Mouse (Mus musculus) limb, embryonic 14.5 days (tissue): ENCODE results near the gene Adcy9. TPM values are rescaled to one million over a fixed set of nuclear protein-coding genes. Genes with fewer than 3 reads are reported as not detected.
A peak's percentile ranks its signal among the peaks of the same experiment; 100 is the strongest.

ENCODE experiments used
- ATAC-seq: fragments of 200-750 bp; cut with Nextera tagmentation; 2 replicates; pipeline ENCODE4 v1.8.0; 2017; ENCODE audit warnings: low read depth, moderate number of reproducible peaks, moderate TSS enrichment; ENCODE audit not compliant: low FRiP score
- DNase-seq: peaks from one replicate; pipeline ENCODE4 v3.0.0-alpha.2; 2015; ENCODE audit warnings: low spot score
- H3K27ac ChIP-seq: fragments of 300-500 bp; sonication (generic); replicated peaks from 2 replicates; pipeline ENCODE4 v1.5.1; 2014; ENCODE audit warnings: low read depth, mild to moderate bottlenecking, low read length, moderate library complexity, mixed read lengths
- H3K27me3 ChIP-seq: fragments of 300-500 bp; sonication (generic); 2 replicates; pipeline ENCODE4 v1.6.1; 2014; ENCODE audit warnings: low read length, mixed read lengths; ENCODE audit not compliant: control insufficient read depth, insufficient read depth
- H3K36me3 ChIP-seq: fragments of 300-500 bp; sonication (generic); 2 replicates; pipeline ENCODE4 v1.6.1; 2014; ENCODE audit warnings: mild to moderate bottlenecking, low read length, moderate library complexity, mixed read lengths; ENCODE audit not compliant: control insufficient read depth, insufficient read depth
- H3K4me1 ChIP-seq: fragments of 300-500 bp; sonication (generic); 2 replicates; pipeline ENCODE4 v1.6.1; 2014; ENCODE audit warnings: antibody characterized with exemption, low read length, mixed read lengths; ENCODE audit not compliant: control insufficient read depth, insufficient read depth
- H3K4me2 ChIP-seq: fragments of 300-500 bp; sonication (generic); replicated peaks from 2 replicates; pipeline ENCODE4 v1.6.1; 2014; ENCODE audit warnings: low read depth, mild to moderate bottlenecking, low read length, moderate library complexity; ENCODE audit not compliant: severe bottlenecking
- H3K4me3 ChIP-seq: fragments of 300-500 bp; sonication (generic); replicated peaks from 2 replicates; pipeline ENCODE4 v1.5.1; 2014; ENCODE audit warnings: low read length
- H3K9ac ChIP-seq: fragments of 300-500 bp; sonication (generic); 2 replicates; pipeline ENCODE4 v1.6.1; 2014; ENCODE audit warnings: mild to moderate bottlenecking, low read depth, low read length, moderate library complexity; ENCODE audit not compliant: severe bottlenecking
- H3K9me3 ChIP-seq: fragments of 300-500 bp; sonication (generic); 2 replicates; pipeline ENCODE4 v1.6.1; 2016; ENCODE audit warnings: low read length; ENCODE audit not compliant: control insufficient read depth
- POLR2A ChIP-seq: fragments of 200-500 bp; IDR thresholded peaks from 2 replicates; pipeline ENCODE4 v1.8.0; 2012; ENCODE audit warnings: inconsistent platforms, mild to moderate bottlenecking, moderate library complexity, borderline replicate concordance; ENCODE audit not compliant: insufficient read depth, insufficient read length; ENCODE audit errors: extremely low read depth
- WGBS: fragments of 180-500 bp; shearing (Covaris S2); extraction: QIAGEN DNeasy Blood & Tissue Kit; methylation state at CpG from one replicate; pipeline ENCODE4 v1.1.7; 2014; 5-methylcytosine and 5-hydroxymethylcytosine counted together
- polyA plus RNA-seq, 2 experiments: library from polyadenylated mRNA; depleted of rRNA in 1 of 2; stranded (reverse) in 1 of 2; unstranded in 1 of 2; fragments of >200 nt; fragmentation: Nextera tagmentation in 1 of 2; extraction: Ambion mirVana in 1 of 2; gene quantifications; 2 replicates each; pipeline versions ENCODE4 v1.2.1 to v1.2.3; 2012 to 2014

Adcy9 gene
- polyA plus RNA-seq, 2 experiments = 2.4 to 3.2 TPM

DNA sequence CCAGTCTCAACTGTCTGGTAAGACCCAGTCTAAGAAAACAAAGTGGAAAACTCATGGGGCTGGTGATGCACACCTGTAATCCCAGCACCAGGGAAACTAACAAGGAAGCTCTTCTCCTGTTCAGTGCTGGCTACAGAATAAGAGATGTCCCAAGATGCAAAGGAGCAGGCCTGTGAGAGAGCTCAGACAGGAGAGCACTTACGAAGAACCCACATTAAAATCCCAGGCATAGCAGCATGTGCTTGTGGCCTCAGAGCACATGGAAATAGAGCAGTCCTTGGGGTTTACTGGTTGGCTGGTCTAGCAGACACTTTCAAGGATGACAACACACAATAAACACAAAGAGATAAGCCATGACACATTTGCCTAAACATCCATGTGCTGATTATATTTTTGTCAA is 41.5 kb downstream of the Adcy9 start:
- Histone ChIP-seq H3K4me2 (no peak overlapping the region), H3K36me3 (no peaks in the 10 kb centered on the region), H3K9ac (no peak overlapping the region), H3K4me1 (0 out of 2 replicates have a peak, but pooled peaks cover 2% of the 10 kb centered on the region), H3K9me3 (no peaks in the 10 kb centered on the region), H3K27ac (no peak overlapping the region), H3K27me3 (no peaks in the 10 kb centered on the region), H3K4me3 (no peak overlapping the region)
- no peak for TF ChIP-seq POLR2A
- DNase-seq (no peak), ATAC-seq (no peak)
- 87% methylated on average over 1 of the region's 1 CpGs for WGBS

DNA sequence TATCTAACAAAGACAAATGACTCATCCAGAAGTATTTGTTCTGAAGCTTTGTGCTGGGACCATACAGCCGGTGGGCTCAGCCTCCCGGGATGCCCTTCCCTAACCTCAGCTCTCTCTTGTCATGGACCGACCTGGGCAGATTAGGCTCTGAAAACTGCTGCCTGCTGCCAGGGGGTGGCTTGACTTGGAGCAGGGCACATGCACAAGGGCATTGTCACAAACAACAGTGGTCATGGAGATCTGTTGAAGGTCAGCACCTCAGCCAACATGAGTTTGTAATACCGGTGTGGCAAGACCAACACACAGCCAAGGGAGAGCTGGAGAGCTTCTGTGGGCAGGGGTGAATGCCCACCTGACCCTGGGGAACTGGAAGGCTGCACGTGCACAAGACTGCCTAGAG is 42.7 kb downstream of the Adcy9 start:
- Histone ChIP-seq H3K4me2 (no peak overlapping the region), H3K9ac (no peak overlapping the region), H3K36me3 (no peaks in the 10 kb centered on the region), H3K9me3 (no peaks in the 10 kb centered on the region), H3K4me3 (no peak overlapping the region), H3K27me3 (no peaks in the 10 kb centered on the region), H3K4me1 (0 out of 2 replicates have a peak, but pooled peaks cover 2% of the 10 kb centered on the region), H3K27ac (no peak overlapping the region)
- 84% methylated on average over 5 of the region's 5 CpGs for WGBS
- no peak for TF ChIP-seq POLR2A
- ATAC-seq (no peak), DNase-seq (no peak)

DNA sequence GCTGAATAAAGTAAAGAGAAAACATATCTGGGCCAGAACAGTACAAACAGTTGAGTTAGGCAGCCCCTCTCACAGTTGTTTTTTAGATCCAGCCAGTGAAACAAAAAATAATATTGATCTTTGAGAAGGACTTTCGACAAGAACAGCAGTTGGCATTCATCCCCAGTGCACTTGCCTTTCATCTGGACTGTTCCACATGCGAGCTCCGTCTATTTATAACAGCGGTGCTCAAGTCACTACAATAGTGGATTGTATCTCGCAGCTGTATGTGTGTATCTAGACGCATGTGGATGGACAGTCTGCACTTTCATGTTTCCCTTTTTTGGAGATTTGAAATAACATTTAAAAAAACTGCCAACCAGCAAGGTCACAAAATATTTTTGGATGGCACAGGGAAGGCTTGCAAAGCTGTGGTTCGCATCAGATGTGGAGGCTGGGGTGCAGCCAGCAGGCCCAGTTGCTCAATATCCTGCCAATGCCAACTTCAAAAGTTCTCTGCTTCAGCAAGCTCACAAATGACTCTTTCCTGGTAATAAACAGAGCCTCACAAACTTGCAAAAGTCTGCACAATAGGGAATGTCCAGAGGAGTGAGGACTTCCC is 45.4 kb downstream of the Adcy9 start:
- Histone ChIP-seq H3K36me3 (no peaks in the 10 kb centered on the region), H3K9me3 (no peaks in the 10 kb centered on the region), H3K4me3 (no peak overlapping the region), H3K4me1 (0 out of 2 replicates have a peak, but pooled peaks cover 2% of the 10 kb centered on the region), H3K4me2 (no peak overlapping the region), H3K27ac (no peak overlapping the region), H3K9ac (no peak overlapping the region), H3K27me3 (no peaks in the 10 kb centered on the region)
- ATAC-seq (no peak), DNase-seq (peak; percentile 7)
- TF ChIP-seq POLR2A = no peak
- WGBS = 76% methylated on average over 7 of the region's 7 CpGs

DNA sequence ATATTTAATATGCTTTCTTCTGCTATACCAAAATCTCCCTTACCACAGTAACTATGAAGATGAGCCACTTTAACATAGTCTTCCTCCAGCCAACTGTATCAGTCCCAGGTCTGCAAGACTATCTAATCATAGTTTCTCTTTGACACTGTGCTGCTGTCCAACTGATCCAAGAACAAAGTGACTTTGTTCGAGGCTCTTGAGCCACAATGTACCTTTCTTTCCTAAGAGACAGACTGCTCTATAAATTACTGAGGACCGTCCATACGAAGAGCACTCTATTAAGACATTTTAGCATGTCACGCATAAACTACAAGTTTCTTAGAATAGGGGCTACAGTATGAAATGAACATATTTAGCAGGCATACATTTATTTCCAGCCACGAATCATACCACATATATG is 46.0 kb downstream of the Adcy9 start:
- 0 out of 2 replicates have a peak, but pooled peaks cover 2% of the 10 kb centered on the region for H3K4me1 ChIP-seq
- WGBS = 83% methylated on average over 5 of the region's 5 CpGs
- H3K4me3 ChIP-seq = no peak overlapping the region
- no peaks in the 10 kb centered on the region for H3K36me3 ChIP-seq
- no peak overlapping the region for H3K27ac ChIP-seq
- no peak overlapping the region for H3K4me2 ChIP-seq
- TF ChIP-seq POLR2A = no peak
- no peak overlapping the region for H3K9ac ChIP-seq
- no peaks in the 10 kb centered on the region for H3K9me3 ChIP-seq
- no peaks in the 10 kb centered on the region for H3K27me3 ChIP-seq
- ATAC-seq (no peak), DNase-seq (no peak)

- ATAC-seq (no peak), DNase-seq (no peak)
- TF ChIP-seq POLR2A = no peak
- H3K4me2 ChIP-seq = no peak overlapping the region
- no peak overlapping the region for H3K9ac ChIP-seq
- no peak overlapping the region for H3K27ac ChIP-seq
- H3K9me3 ChIP-seq = no peaks in the 10 kb centered on the region
- no peaks in the 10 kb centered on the region for H3K36me3 ChIP-seq
- WGBS = 85% methylated on average over 2 of the region's 2 CpGs
- H3K4me1 ChIP-seq = peaks cover 11% of the 10 kb centered on the region; the same call in 1 of the 2 replicates
- H3K27me3 ChIP-seq = no peaks in the 10 kb centered on the region
- H3K4me3 ChIP-seq = no peak overlapping the region
Observed at GRCm38 (mm10) chr16:4371039-4371438, 49.3 kb downstream of the Adcy9 start.

DNA sequence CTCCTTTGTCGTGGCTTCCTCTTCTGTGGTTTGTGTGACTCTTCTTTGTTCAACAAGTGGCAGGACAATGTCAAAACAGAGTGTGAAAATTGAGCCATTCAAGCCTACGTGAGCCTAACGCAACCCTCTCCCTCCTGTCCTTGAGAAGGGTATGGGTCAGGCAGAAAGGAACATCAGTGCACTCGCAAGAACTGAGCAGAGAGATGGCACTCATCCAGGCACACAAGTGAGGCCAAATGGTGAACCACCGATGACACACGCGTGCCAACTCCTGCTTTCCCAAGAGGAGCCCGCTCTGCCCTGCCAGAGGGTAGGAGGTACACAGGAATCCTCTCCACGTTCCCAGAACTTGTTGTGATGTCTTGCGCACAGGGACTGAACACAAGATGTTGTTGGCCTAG is 50.2 kb downstream of the Adcy9 start:
- Histone ChIP-seq H3K4me1 (peaks cover 11% of the 10 kb centered on the region; the same call in 1 of the 2 replicates), H3K36me3 (no peaks in the 10 kb centered on the region), H3K27me3 (no peaks in the 10 kb centered on the region), H3K4me3 (no peak overlapping the region), H3K9ac (no peak overlapping the region), H3K27ac (no peak overlapping the region), H3K4me2 (no peak overlapping the region), H3K9me3 (no peaks in the 10 kb centered on the region)
- DNase-seq = no peak
- ATAC-seq = no peak
- TF ChIP-seq POLR2A = no peak
- 79% methylated on average over 10 of the region's 10 CpGs for WGBS
